Mouse (Mus musculus): Measurements from ENCODE around the gene Nphs1. TPM values are rescaled to one million over a fixed set of nuclear protein-coding genes. Genes with fewer than 3 reads are reported as not detected.

Gene Nphs1
- 0.15 TPM for polyA plus RNA-seq (2014; fragmentation: Illumina TruSeq; extraction: RNeasy Lipid Tissue Mini Kit (QIAGEN cat#74804); ENCODE audit: low replicate concordance)

GRCm38 (mm10) chr7:30457629-30458330 is at the start of gene Nphs1, which contains the start of gene Kirrel2:
TSS of gene Nphs1 (plus strand) at chr7:30458315.
TSS of gene Kirrel2 (minus strand) at chr7:30457690.

DNA sequence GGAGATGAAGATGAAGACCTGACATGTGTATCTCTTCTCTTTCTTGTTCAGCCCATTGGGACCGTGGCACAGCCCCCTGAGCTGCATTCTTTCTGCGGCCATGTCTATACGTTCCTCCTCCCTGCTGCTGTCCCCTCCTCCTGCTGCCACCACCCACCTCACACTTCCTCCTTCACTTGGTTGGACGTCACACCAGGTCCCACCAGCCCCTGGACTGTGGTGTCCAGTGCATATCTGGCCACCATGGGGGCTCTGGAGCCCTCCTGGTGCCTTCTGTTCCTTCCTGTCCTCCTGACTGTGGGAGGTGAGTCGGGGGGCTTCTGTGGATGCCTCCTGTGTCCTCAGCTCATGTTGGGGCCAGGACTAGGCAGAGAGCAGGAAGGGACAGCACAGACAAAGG is 44.5 kb upstream of the Nphs1 start, which contains the start of gene Tyrobp:
Gene Tyrobp (plus strand): TSS at position 165 of the 400 bp plus-strand sequence.

GRCm38 (mm10) chr7:30419561-30420499 is 38.3 kb upstream of the Nphs1 start, which contains the start of gene Hcst:
TSS of gene Hcst (minus strand) at chr7:30419854.

DNA sequence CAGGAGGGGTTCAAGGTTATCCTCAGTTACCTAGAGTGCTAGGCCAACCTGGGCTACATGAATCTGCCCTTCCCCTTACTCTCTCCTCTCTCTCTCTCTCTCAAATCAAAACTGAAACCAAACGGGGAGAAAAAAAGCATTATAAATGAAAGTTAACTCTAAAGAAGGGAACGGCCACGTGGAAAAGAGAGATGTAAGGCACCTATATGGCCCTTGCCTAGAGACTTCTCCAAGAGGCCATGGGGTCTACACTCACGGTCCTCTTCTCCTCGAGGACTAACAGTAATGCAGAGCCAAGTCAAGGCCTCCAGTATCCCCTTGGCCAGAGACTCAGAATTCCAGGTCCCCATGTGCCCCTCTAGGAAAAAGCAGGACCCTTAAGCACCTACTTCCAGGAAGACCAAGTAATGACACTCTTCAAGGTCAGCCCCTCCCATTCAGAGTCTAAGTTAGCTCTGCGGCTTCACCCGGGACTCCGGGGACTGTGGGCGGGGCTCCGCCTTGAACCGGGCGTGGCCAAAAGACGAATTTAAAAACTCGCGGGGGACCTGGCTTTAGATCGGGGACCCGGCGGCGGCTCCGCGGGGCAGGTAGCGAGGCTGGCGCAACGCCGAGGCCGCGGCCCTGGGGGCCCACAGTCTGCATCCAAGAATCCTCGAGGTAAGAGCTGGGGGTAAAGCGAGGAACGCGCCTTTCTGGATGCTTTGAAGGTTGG is 36.8 kb upstream of the Nphs1 start, which contains the start of gene Nfkbid:
Gene Nfkbid (plus strand): TSS at position 558 of the 715 bp plus-strand sequence.

DNA sequence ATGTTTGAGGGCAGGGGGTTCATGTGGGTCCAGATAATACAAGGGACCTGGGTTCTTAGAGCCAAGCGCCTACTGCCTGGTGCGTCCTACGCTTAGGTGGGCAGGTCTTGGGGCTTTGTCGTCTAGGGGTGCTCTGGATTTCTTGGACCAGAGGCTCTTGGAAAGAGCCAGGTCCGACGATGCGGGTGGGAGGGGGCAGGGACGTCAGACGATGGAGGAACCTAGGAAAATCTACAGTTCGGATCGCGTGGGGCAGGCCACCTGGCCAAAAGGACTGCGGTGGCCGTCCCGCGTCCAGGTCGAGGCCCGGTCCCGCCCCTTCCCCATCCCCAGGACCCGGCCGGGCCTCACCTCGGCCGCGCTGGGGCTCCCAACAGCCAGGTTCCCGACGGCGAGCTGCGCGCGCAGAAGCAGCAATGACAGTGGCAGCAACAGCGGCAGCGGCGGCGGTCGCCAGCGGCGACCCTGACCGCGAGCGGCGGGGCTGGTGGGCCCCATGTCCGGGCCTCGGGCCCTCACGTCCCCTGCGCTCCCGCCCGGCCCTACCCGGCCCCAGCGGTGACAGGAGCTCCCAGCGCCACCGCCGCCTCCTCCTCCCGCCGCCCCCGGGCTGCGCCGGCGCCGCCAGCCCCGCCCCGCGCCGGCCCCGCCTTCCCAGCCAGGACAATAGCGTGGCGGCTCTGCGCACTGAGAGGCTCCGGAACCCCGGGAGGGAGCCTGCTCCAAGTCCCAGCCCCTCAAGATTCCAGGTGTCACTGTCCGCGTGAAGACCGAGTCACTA is 13.0 kb upstream of the Nphs1 start, which contains the start of gene Aplp1:
Gene Aplp1 (minus strand): TSS at position 565 of the 781 bp plus-strand sequence.

DNA sequence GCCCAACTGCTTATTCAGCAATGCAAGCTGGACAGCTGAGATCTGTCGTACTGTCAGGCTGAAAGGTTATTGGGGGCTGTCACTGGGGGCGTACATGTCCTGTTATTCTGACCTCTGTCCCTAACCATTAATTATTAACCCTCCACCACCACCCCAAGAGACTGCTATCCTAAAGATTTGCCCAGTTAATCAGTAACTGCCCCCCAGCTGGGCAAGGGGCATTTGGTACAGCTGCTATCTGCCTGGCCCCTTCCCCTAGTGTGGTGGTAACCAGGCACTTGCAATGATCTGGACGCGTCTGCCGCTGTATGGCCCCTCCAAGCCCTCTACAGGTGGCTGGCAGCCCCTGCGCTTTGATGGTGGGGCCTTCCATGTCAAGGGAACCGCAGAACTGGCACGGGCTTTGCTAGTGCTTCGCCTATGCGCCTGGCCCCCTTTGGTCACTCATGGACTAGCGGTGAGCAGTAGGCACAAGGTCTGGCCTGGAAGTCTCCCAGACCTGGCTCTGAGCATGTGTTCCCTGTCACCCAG is 35.4 kb downstream of the Nphs1 start, which contains the start of gene Prodh2:
Gene Prodh2 (plus strand): TSS at position 222 of the 531 bp plus-strand sequence.

GRCm38 (mm10) chr7:30534633-30535577 is 76.8 kb downstream of the Nphs1 start, which contains the start of gene Arhgap33:
TSS of gene Arhgap33 (minus strand) at chr7:30535060.

Other genes starting within 250 kb of the Nphs1 start
- not detected for gene Polr2i, start 226.4 kb upstream of the Nphs1 start, polyA plus RNA-seq (2014; fragmentation: Illumina TruSeq; extraction: RNeasy Lipid Tissue Mini Kit (QIAGEN cat#74804); ENCODE audit: low replicate concordance)
- 3.2 TPM for gene Tbcb, start 226.0 kb upstream of the Nphs1 start, polyA plus RNA-seq (2014; fragmentation: Illumina TruSeq; extraction: RNeasy Lipid Tissue Mini Kit (QIAGEN cat#74804); ENCODE audit: low replicate concordance)
- gene Ovol3, start 222.6 kb upstream of the Nphs1 start, polyA plus RNA-seq (2014; fragmentation: Illumina TruSeq; extraction: RNeasy Lipid Tissue Mini Kit (QIAGEN cat#74804); ENCODE audit: low replicate concordance), result not detected
- gene Thap8, start 178.2 kb upstream of the Nphs1 start, polyA plus RNA-seq (2014; fragmentation: Illumina TruSeq; extraction: RNeasy Lipid Tissue Mini Kit (QIAGEN cat#74804); ENCODE audit: low replicate concordance), result not detected
- not detected for gene Wdr62, start 177.9 kb upstream of the Nphs1 start, polyA plus RNA-seq (2014; fragmentation: Illumina TruSeq; extraction: RNeasy Lipid Tissue Mini Kit (QIAGEN cat#74804); ENCODE audit: low replicate concordance)
- gene Clip3, start 166.6 kb upstream of the Nphs1 start, polyA plus RNA-seq (2014; fragmentation: Illumina TruSeq; extraction: RNeasy Lipid Tissue Mini Kit (QIAGEN cat#74804); ENCODE audit: low replicate concordance), result 1.2 TPM
- 2.9 TPM for gene Alkbh6, start 149.6 kb upstream of the Nphs1 start, polyA plus RNA-seq (2014; fragmentation: Illumina TruSeq; extraction: RNeasy Lipid Tissue Mini Kit (QIAGEN cat#74804); ENCODE audit: low replicate concordance)
- 1.6 TPM for gene Syne4, start 143.5 kb upstream of the Nphs1 start, polyA plus RNA-seq (2014; fragmentation: Illumina TruSeq; extraction: RNeasy Lipid Tissue Mini Kit (QIAGEN cat#74804); ENCODE audit: low replicate concordance)
- gene E130208F15Rik, start 136.6 kb upstream of the Nphs1 start, polyA plus RNA-seq (2014; fragmentation: Illumina TruSeq; extraction: RNeasy Lipid Tissue Mini Kit (QIAGEN cat#74804); ENCODE audit: low replicate concordance), result 0.71 TPM
- gene Sdhaf1, start 134.4 kb upstream of the Nphs1 start, polyA plus RNA-seq (2014; fragmentation: Illumina TruSeq; extraction: RNeasy Lipid Tissue Mini Kit (QIAGEN cat#74804); ENCODE audit: low replicate concordance), result 1.3 TPM
- 0.41 TPM for gene Lrfn3, start 95.5 kb upstream of the Nphs1 start, polyA plus RNA-seq (2014; fragmentation: Illumina TruSeq; extraction: RNeasy Lipid Tissue Mini Kit (QIAGEN cat#74804); ENCODE audit: low replicate concordance)
- 2.8 TPM for gene Tyrobp, start 44.6 kb upstream of the Nphs1 start, polyA plus RNA-seq (2014; fragmentation: Illumina TruSeq; extraction: RNeasy Lipid Tissue Mini Kit (QIAGEN cat#74804); ENCODE audit: low replicate concordance)
- not detected for gene Hcst, start 38.5 kb upstream of the Nphs1 start, polyA plus RNA-seq (2014; fragmentation: Illumina TruSeq; extraction: RNeasy Lipid Tissue Mini Kit (QIAGEN cat#74804); ENCODE audit: low replicate concordance)
- gene Nfkbid, start 36.6 kb upstream of the Nphs1 start, polyA plus RNA-seq (2014; fragmentation: Illumina TruSeq; extraction: RNeasy Lipid Tissue Mini Kit (QIAGEN cat#74804); ENCODE audit: low replicate concordance), result 0.67 TPM
- gene Aplp1, start 12.8 kb upstream of the Nphs1 start, polyA plus RNA-seq (2014; fragmentation: Illumina TruSeq; extraction: RNeasy Lipid Tissue Mini Kit (QIAGEN cat#74804); ENCODE audit: low replicate concordance), result 9.8 TPM
- gene Kirrel2, start 625 bp upstream of the Nphs1 start, polyA plus RNA-seq (2014; fragmentation: Illumina TruSeq; extraction: RNeasy Lipid Tissue Mini Kit (QIAGEN cat#74804); ENCODE audit: low replicate concordance), result not detected
- gene Prodh2, start 35.3 kb downstream of the Nphs1 start, polyA plus RNA-seq (2014; fragmentation: Illumina TruSeq; extraction: RNeasy Lipid Tissue Mini Kit (QIAGEN cat#74804); ENCODE audit: low replicate concordance), result not detected
- gene Arhgap33, start 76.7 kb downstream of the Nphs1 start, polyA plus RNA-seq (2014; fragmentation: Illumina TruSeq; extraction: RNeasy Lipid Tissue Mini Kit (QIAGEN cat#74804); ENCODE audit: low replicate concordance), result 0.11 TPM
- gene Hspb6, start 93.9 kb downstream of the Nphs1 start, polyA plus RNA-seq (2014; fragmentation: Illumina TruSeq; extraction: RNeasy Lipid Tissue Mini Kit (QIAGEN cat#74804); ENCODE audit: low replicate concordance), result 28.5 TPM
- gene Proser3, start 94.0 kb downstream of the Nphs1 start, polyA plus RNA-seq (2014; fragmentation: Illumina TruSeq; extraction: RNeasy Lipid Tissue Mini Kit (QIAGEN cat#74804); ENCODE audit: low replicate concordance), result 0.97 TPM
- gene Lin37, start 101.5 kb downstream of the Nphs1 start, polyA plus RNA-seq (2014; fragmentation: Illumina TruSeq; extraction: RNeasy Lipid Tissue Mini Kit (QIAGEN cat#74804); ENCODE audit: low replicate concordance), result not detected
- gene U2af1l4, start 105.0 kb downstream of the Nphs1 start, polyA plus RNA-seq (2014; fragmentation: Illumina TruSeq; extraction: RNeasy Lipid Tissue Mini Kit (QIAGEN cat#74804); ENCODE audit: low replicate concordance), result 2.6 TPM
- gene Gm49396, start 105.0 kb downstream of the Nphs1 start, polyA plus RNA-seq (2014; fragmentation: Illumina TruSeq; extraction: RNeasy Lipid Tissue Mini Kit (QIAGEN cat#74804); ENCODE audit: low replicate concordance), result 6.2 TPM
- 17.3 TPM for gene Psenen, start 105.3 kb downstream of the Nphs1 start, polyA plus RNA-seq (2014; fragmentation: Illumina TruSeq; extraction: RNeasy Lipid Tissue Mini Kit (QIAGEN cat#74804); ENCODE audit: low replicate concordance)
- gene Igflr1, start 107.1 kb downstream of the Nphs1 start, polyA plus RNA-seq (2014; fragmentation: Illumina TruSeq; extraction: RNeasy Lipid Tissue Mini Kit (QIAGEN cat#74804); ENCODE audit: low replicate concordance), result not detected
- 4.6 TPM for gene Kmt2b, start 130.4 kb downstream of the Nphs1 start, polyA plus RNA-seq (2014; fragmentation: Illumina TruSeq; extraction: RNeasy Lipid Tissue Mini Kit (QIAGEN cat#74804); ENCODE audit: low replicate concordance)
- not detected for gene Zbtb32, start 140.6 kb downstream of the Nphs1 start, polyA plus RNA-seq (2014; fragmentation: Illumina TruSeq; extraction: RNeasy Lipid Tissue Mini Kit (QIAGEN cat#74804); ENCODE audit: low replicate concordance)
- gene Upk1a, start 154.5 kb downstream of the Nphs1 start, polyA plus RNA-seq (2014; fragmentation: Illumina TruSeq; extraction: RNeasy Lipid Tissue Mini Kit (QIAGEN cat#74804); ENCODE audit: low replicate concordance), result not detected
- gene Cox6b1, start 167.8 kb downstream of the Nphs1 start, polyA plus RNA-seq (2014; fragmentation: Illumina TruSeq; extraction: RNeasy Lipid Tissue Mini Kit (QIAGEN cat#74804); ENCODE audit: low replicate concordance), result 1,034 TPM
- gene Etv2, start 177.5 kb downstream of the Nphs1 start, polyA plus RNA-seq (2014; fragmentation: Illumina TruSeq; extraction: RNeasy Lipid Tissue Mini Kit (QIAGEN cat#74804); ENCODE audit: low replicate concordance), result not detected
- gene Rbm42, start 192.0 kb downstream of the Nphs1 start, polyA plus RNA-seq (2014; fragmentation: Illumina TruSeq; extraction: RNeasy Lipid Tissue Mini Kit (QIAGEN cat#74804); ENCODE audit: low replicate concordance), result not detected
- 2.8 TPM for gene Haus5, start 206.7 kb downstream of the Nphs1 start, polyA plus RNA-seq (2014; fragmentation: Illumina TruSeq; extraction: RNeasy Lipid Tissue Mini Kit (QIAGEN cat#74804); ENCODE audit: low replicate concordance)
- gene Pmis2, start 213.3 kb downstream of the Nphs1 start, polyA plus RNA-seq (2014; fragmentation: Illumina TruSeq; extraction: RNeasy Lipid Tissue Mini Kit (QIAGEN cat#74804); ENCODE audit: low replicate concordance), result not detected
- not detected for gene 2200002J24Rik, start 240.6 kb downstream of the Nphs1 start, polyA plus RNA-seq (2014; fragmentation: Illumina TruSeq; extraction: RNeasy Lipid Tissue Mini Kit (QIAGEN cat#74804); ENCODE audit: low replicate concordance)

Measured in small intestine, adult 10 weeks (tissue).